Mouse (Mus musculus) hindbrain, embryonic 15.5 days (tissue): ENCODE results near the gene Mrpl43. TPM values are rescaled to one million over a fixed set of nuclear protein-coding genes. Genes with fewer than 3 reads are reported as not detected.
A peak's percentile ranks its signal among the peaks of the same experiment; 100 is the strongest.

ENCODE experiments used
- ATAC-seq: fragments of 200-750 bp; cut with Nextera tagmentation; 2 replicates; pipeline ENCODE4 v1.8.0; 2017; ENCODE audit warnings: low read depth, moderate number of reproducible peaks, moderate TSS enrichment; ENCODE audit not compliant: low FRiP score
- H3K27ac ChIP-seq: fragments of 300-500 bp; sonication (generic); replicated peaks from 2 replicates; pipeline ENCODE4 v1.5.1; 2015; ENCODE audit warnings: mild to moderate bottlenecking, inconsistent platforms
- H3K27me3 ChIP-seq: fragments of 300-500 bp; sonication (generic); 2 replicates; pipeline ENCODE4 v1.6.1; 2015; ENCODE audit warnings: control low read depth, inconsistent platforms
- H3K36me3 ChIP-seq: fragments of 300-500 bp; sonication (generic); 2 replicates; pipeline ENCODE4 v1.6.1; 2015; ENCODE audit warnings: control low read depth, inconsistent platforms
- H3K4me1 ChIP-seq: fragments of 300-500 bp; sonication (generic); replicated peaks from 2 replicates; pipeline ENCODE4 v1.6.1; 2015; ENCODE audit warnings: control low read depth, inconsistent platforms
- H3K4me2 ChIP-seq: fragments of 300-500 bp; sonication (generic); 2 replicates; pipeline ENCODE4 v1.6.1; 2015; ENCODE audit warnings: moderate library complexity, mild to moderate bottlenecking, inconsistent platforms
- H3K4me3 ChIP-seq: fragments of 300-500 bp; sonication (generic); 2 replicates; pipeline ENCODE4 v1.5.1; 2015; ENCODE audit warnings: mild to moderate bottlenecking, inconsistent platforms
- H3K9ac ChIP-seq: fragments of 300-500 bp; sonication (generic); 2 replicates; pipeline ENCODE4 v1.6.1; 2015; ENCODE audit warnings: inconsistent platforms
- H3K9me3 ChIP-seq: fragments of 300-500 bp; sonication (generic); 2 replicates; pipeline ENCODE4 v1.6.1; 2016; ENCODE audit warnings: control low read depth, inconsistent platforms
- WGBS: fragments of 180-500 bp; shearing (Covaris S2); methylation state at CpG from one replicate; pipeline ENCODE4 v1.1.7; 2015; 5-methylcytosine and 5-hydroxymethylcytosine counted together
- polyA plus RNA-seq: library from polyadenylated mRNA; unstranded; fragments of >200 nt; fragmentation: Nextera tagmentation; extraction: Ambion mirVana; gene quantifications from 2 replicates; pipeline ENCODE4 v1.2.1, GENCODE M21; 2015

Gene Mrpl43
- polyA plus RNA-seq, 1 experiment from 2014 or later = 94.7 TPM

DNA sequence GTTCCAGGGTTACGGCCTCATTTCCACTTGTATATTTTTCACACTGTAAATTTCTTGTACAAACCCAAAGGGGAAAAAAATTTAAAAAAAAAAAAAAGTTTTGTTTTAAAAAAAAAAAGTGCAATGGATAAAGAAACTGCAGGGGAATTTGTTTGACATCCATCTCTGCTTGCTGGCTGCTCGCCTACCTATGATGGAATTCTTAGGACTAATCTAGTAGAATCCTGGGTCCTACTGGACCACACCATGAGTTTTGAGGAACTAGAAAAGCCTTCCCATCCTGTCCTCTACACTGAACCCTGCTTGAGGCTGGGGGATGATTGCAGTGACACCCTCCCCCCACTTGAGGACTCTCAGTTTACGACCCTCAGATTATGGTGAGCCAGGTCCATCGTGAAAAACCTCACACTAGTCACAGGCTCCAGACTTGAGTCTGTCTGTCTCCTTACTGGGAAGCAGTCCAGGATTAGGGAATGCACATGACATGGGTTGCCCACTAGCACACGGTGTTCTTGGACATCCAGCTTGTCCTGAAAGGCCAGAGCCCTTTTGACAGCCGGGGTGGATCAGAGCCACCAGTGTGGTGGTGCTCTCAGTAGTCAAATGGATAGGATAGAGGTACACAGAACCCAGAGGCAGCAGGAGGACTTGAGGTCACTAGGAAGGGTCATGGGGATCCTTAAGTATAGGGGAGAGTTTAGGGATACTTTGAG is 20.9 kb upstream of the Mrpl43 start:
- no peaks in the 10 kb centered on the region for H3K27me3 ChIP-seq
- WGBS = 81% methylated on average over 6 of the region's 6 CpGs
- no peak for ATAC-seq
- H3K9ac ChIP-seq = no peak overlapping the region
- no peak overlapping the region for H3K27ac ChIP-seq
- H3K4me3 ChIP-seq = no peak overlapping the region
- H3K4me2 ChIP-seq = no peak overlapping the region
- H3K4me1 ChIP-seq = peaks cover 16% of the 10 kb centered on the region; the same call in 1 of the 2 replicates
- H3K36me3 ChIP-seq = peaks cover 28% of the 10 kb centered on the region
- no peaks in the 10 kb centered on the region for H3K9me3 ChIP-seq

DNA sequence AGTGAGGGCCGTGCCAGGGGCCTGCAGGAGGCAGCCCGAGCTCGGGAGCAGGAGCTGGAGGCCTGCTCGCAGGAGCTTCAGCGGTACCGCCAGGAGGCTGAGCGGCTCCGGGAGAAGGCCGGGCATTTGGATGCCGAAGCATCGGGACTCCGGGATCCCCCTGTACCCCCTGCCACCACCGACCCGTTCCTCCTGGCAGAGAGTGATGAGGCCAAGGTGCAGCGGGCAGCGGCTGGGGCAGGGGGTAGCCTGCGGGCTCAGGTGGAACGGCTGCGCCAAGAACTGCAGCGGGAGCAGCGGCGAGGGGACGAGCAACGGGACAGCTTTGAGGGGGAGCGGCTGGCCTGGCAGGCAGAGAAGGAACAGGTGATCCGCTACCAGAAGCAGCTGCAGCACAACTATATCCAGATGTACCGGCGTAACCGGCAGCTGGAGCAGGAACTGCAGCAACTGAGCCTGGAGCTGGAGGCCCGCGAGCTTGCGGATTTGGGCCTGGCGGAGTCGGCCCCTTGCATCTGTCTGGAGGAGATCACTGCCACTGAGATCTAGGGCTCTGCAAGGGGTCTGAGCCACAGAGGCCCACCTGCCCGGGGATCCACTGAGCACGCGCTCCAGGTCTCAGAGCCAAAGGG is 19.8 kb upstream of the Mrpl43 start:
- Histone ChIP-seq H3K27me3 (no peaks in the 10 kb centered on the region), H3K36me3 (peaks cover 28% of the 10 kb centered on the region), H3K9ac (no peak overlapping the region), H3K4me2 (no peak overlapping the region), H3K4me1 (peaks cover 15% of the 10 kb centered on the region), H3K27ac (no peak overlapping the region), H3K9me3 (no peaks in the 10 kb centered on the region), H3K4me3 (no peak overlapping the region)
- no peak for ATAC-seq
- WGBS = 94% methylated on average over 37 of the region's 37 CpGs

DNA sequence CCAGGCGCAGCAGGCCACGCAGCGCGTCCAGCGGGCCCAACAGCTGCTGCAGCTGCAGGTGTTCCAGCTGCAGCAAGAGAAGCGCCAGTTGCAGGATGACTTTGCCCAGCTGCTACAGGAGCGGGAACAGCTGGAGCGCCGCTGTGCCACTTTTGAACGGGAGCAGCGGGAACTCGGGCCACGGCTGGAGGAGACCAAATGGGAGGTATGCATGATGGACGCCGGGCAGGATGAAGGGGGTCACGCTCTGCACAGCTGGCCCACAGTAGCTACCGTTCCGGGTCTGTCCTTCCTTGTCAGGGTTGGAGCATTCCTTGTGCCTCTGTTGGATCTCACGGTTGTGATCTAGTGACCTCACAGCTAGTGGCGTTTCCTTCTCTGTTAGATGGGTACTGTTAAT is 18.5 kb upstream of the Mrpl43 start:
- Histone ChIP-seq H3K27ac (no peak overlapping the region), H3K27me3 (no peaks in the 10 kb centered on the region), H3K4me3 (no peak overlapping the region), H3K4me2 (no peak overlapping the region), H3K36me3 (peaks cover 28% of the 10 kb centered on the region), H3K9ac (no peak overlapping the region), H3K9me3 (no peaks in the 10 kb centered on the region), H3K4me1 (peaks cover 20% of the 10 kb centered on the region)
- 81% methylated on average over 20 of the region's 20 CpGs for WGBS
- no peak for ATAC-seq

DNA sequence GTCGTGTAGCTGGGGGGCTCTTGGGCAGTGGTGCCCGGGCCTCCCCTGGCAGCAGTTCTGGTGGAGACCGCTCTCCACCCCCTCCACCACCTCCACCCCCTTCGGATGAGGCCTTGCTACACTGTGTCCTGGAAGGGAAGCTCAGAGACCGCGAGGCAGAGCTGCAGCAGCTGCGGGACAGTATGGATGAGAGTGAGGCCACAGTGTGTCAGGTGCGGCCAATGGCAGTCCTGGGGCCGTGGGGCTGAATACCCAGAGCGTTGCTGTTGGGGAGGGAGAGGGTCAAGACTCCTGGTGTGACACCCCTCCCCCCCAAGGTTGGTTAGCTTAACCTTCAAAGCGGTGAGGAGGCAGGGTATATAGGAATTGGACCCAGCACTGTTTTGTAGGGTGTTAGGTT is 17.8 kb upstream of the Mrpl43 start:
- H3K4me2 ChIP-seq = no peak overlapping the region
- H3K4me1 ChIP-seq = peaks cover 24% of the 10 kb centered on the region
- H3K27me3 ChIP-seq = no peaks in the 10 kb centered on the region
- no peak overlapping the region for H3K4me3 ChIP-seq
- 85% methylated on average over 11 of the region's 11 CpGs for WGBS
- H3K27ac ChIP-seq = no peak overlapping the region
- H3K36me3 ChIP-seq = peaks cover 28% of the 10 kb centered on the region
- no peak for ATAC-seq
- no peaks in the 10 kb centered on the region for H3K9me3 ChIP-seq
- H3K9ac ChIP-seq = no peak overlapping the region

DNA sequence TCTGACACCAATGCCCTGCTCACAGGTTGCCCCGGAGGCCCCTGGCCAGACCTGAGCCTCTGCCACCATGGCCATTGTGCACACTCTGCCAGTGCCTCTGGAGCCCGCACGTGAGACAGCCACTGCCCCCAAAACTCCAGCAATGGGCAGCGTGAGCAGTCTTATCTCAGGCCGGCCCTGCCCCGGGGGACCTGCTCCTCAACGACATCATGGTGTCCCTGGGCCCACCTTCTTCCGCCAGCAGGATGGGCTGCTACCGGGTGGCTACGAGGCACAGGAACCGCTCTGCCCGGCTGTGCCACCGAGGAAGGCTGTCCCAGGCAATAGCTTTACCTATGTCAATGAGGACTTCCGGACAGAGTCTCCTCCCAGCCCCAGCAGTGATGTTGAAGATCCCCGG is 15.1 kb upstream of the Mrpl43 start:
- Histone ChIP-seq H3K27me3 (no peaks in the 10 kb centered on the region), H3K27ac (no peak overlapping the region), H3K9me3 (no peaks in the 10 kb centered on the region), H3K36me3 (peaks cover 15% of the 10 kb centered on the region), H3K4me2 (no peak overlapping the region), H3K4me3 (no peak overlapping the region), H3K4me1 (peaks cover 43% of the 10 kb centered on the region), H3K9ac (no peak overlapping the region)
- ATAC-seq = no peak
- WGBS = 85% methylated on average over 15 of the region's 15 CpGs

DNA sequence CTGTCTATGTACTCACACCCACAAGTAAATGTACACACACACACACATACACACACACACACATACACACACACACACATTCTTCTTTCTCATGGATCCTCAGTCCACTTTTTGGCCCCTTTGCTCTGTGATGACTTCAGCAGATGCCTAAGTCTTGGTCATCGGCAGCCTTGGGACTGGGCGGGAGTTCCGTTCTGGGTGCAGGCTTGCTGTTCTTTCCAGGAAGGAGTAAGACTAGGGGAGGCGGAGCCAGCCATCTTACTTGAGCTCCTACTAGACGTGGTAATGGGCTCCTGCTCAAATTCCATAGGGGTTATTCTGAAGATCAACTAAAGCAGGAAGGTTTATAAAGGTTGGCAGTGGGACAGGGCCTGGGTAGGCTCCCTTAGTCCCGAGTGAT is 14.1 kb upstream of the Mrpl43 start:
- H3K4me2 ChIP-seq = 0 out of 2 replicates have a peak overlapping the region, but pooled peaks have one; percentile 4
- H3K4me1 ChIP-seq = peaks cover 53% of the 10 kb centered on the region
- no peak overlapping the region for H3K9ac ChIP-seq
- H3K4me3 ChIP-seq = no peak overlapping the region
- no peaks in the 10 kb centered on the region for H3K9me3 ChIP-seq
- 74% methylated on average over 6 of the region's 6 CpGs for WGBS
- no peak for ATAC-seq
- H3K27ac ChIP-seq = no peak overlapping the region
- peaks cover 5% of the 10 kb centered on the region for H3K36me3 ChIP-seq
- no peaks in the 10 kb centered on the region for H3K27me3 ChIP-seq

DNA sequence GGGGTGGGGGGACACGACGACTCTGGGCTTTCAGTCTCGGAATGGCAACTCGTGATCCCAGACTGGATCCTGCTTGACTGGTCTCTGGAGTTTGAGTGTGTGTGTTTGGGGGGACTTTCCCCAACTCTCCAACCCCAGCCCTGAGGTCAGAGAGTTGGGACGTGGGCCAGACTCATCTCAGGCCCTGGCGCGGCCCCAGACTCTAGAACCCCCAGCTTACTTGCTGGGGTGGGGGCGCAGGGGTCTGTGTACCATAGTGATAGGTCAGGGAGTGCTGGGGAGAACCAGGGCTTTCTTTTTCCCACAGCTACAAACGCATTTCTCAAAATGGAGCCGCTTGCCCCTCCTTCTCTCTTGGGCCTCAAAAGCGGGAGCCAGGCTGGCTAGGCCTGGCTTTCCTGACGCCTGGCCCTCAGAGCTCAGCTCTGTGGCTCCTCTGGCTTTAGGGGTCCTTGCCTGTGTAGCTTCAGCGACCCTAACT is 12.1 kb upstream of the Mrpl43 start:
- H3K4me3 ChIP-seq = peak overlapping the region; percentile 70
- no peaks in the 10 kb centered on the region for H3K27me3 ChIP-seq
- ATAC-seq = peak; percentile 13; the same call in 1 of the 2 replicates
- peaks cover 64% of the 10 kb centered on the region for H3K4me1 ChIP-seq
- H3K36me3 ChIP-seq = no peaks in the 10 kb centered on the region
- H3K9me3 ChIP-seq = no peaks in the 10 kb centered on the region
- peak overlapping the region; percentile 71 for H3K9ac ChIP-seq
- H3K27ac ChIP-seq = peak overlapping the region; percentile 95
- 0% methylated on average over 13 of the region's 13 CpGs for WGBS
- peak overlapping the region; percentile 86 for H3K4me2 ChIP-seq

DNA sequence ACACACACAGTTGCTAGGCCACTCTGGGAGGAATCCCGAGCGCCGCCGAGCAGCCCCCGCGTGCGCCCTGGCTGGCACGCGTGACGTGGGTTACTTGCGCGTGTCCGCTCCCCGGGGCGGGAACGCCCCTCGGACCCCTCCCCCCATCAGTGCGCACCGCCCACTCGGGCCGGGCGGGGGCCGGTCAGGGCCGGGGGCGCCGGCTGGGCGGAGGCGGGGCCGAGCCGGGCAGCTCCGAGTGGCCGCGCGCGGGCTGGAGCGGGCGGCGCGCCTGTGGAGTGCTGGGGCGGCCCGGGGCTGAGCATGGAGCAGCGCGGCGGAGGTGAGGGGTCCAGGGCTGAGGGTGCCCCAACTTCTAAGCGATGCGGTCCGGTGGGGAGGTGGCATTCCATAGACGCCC is 11.7 kb upstream of the Mrpl43 start:
- H3K27me3 ChIP-seq = no peaks in the 10 kb centered on the region
- ATAC-seq = peak; percentile 70

DNA sequence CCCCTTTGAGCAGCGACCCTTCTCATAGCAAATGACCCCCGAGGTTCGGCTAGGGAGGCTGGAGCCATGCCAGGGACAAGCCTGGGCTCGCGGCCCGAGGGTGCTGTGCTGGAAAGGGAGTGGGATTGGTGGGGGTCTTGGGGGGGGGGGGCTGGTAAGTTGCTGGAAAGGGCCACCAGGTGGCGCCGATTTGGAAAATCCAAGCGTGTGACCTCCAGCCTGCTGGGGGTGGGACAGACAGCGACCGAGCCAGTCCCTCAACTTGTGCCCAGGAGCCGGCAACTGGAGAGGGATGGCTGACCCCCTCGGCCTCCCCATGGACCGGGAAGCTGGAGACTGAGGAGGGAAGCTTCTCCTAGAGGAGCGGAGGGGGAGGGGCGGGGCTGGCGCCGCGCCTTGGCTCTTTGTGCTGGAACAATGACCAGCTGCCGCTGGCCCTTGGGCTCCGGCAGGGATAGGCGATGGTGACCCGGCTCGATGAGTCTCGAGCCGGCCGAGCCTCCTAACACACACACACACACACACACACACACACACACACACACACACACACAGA is 11.1 kb upstream of the Mrpl43 start:
- peak overlapping the region; percentile 86 for H3K4me2 ChIP-seq
- H3K9me3 ChIP-seq = no peaks in the 10 kb centered on the region
- peak; percentile 72 for ATAC-seq
- H3K9ac ChIP-seq = peak overlapping the region; percentile 71
- H3K27me3 ChIP-seq = no peaks in the 10 kb centered on the region
- H3K4me1 ChIP-seq = peaks cover 69% of the 10 kb centered on the region
- WGBS = 0% methylated on average over 18 of the region's 27 CpGs
- H3K4me3 ChIP-seq = peak overlapping the region; percentile 70
- H3K27ac ChIP-seq = peak overlapping the region; percentile 95
- no peaks in the 10 kb centered on the region for H3K36me3 ChIP-seq

More for the DNA sequence above, 11.7 kb upstream of the Mrpl43 start:
- Histone ChIP-seq H3K9me3 (no peaks in the 10 kb centered on the region), H3K36me3 (no peaks in the 10 kb centered on the region), H3K4me2 (peak overlapping the region; percentile 86), H3K4me3 (peak overlapping the region; percentile 70), H3K27ac (peak overlapping the region; percentile 95), H3K4me1 (peaks cover 65% of the 10 kb centered on the region), H3K9ac (peak overlapping the region; percentile 71)
- WGBS = under 1% methylated on average over 46 of the region's 48 CpGs

DNA sequence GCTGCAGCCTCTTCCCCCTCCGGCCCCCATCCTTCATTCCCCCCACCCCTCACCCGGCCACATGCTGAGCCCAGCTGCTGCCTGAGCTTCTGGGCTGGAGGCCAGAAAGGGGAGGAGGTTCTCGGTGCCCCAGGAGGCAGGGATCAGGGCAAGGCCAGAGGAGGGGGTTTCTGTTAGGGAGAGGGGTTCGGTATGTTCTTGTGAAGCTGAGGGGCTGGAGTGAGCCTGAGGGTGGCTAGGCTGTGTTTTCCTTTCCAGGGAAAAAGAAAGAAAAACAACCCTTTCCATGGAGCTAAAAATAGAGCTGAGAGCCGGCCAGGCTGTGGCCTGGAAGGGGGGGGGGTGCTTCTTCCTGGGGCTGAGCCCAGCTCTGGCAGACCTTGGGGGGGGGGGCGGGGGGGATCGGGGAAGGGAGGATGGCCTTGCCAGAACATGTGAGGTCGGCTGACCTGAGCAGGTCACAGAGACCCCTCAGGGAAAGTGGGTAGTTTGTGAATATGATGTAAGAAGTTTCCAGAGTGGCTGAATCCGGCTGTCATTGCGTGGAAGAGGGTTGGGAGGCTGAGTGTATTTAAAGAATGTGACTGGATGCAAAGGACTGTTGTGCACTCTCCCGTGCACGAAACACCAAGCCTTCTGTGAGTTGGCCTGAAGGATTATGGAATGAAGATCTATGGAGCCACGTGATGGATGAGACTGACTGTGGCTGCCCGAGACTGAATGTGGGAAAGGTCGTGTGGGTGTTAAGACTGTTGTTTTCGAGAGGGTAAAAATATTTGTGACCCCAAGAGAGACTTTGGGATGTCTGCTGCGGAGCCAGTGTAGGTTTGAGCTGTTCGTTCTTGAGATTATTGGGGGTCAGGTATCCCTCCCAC is 10.3 kb upstream of the Mrpl43 start:
- Histone ChIP-seq H3K27me3 (no peaks in the 10 kb centered on the region), H3K9ac (peak overlapping the region; percentile 71; the same call in 1 of the 2 replicates), H3K4me2 (peak overlapping the region; percentile 86), H3K27ac (peak overlapping the region; percentile 95), H3K36me3 (no peaks in the 10 kb centered on the region), H3K4me3 (peak overlapping the region; percentile 70), H3K4me1 (peaks cover 69% of the 10 kb centered on the region), H3K9me3 (no peaks in the 10 kb centered on the region)
- ATAC-seq = peak; percentile 35; the same call in 1 of the 2 replicates
- WGBS = 2% methylated on average over 18 of the region's 18 CpGs

DNA sequence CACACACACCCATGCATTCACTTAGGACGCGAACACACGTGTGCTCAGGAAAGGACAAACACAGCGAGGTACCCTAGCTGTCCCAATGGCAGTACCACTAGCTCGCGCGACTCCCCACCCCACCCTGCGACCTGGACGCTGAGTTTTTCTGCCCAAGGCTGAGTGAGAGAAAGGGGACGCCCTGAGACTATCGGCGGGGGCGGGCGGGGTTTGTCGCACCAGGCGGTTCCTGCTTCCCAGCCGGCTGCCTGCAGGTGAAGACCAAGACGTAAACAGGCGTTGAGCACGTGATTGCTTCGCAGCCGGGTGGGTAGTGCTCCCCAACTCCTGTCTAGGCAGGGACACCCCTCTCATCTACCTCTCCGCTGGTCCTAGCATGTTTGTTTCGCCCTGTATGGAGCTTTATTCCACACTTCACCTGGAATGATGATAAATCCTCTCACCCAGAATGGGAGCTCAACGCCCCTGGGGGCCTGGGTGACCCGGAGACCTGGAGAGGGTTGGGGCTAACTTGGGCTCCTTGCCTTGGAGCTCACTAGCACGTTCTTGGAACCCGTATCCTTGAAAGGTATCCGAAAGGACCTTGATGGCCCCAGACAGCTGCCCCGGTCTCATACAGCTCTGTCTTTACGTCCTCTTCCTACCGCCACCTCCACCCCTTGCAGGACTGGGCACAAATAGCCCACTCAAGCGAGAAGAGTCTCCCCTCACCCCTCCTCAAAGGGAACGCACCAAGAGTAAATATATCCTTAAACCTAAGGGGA is 9.5 kb upstream of the Mrpl43 start:
- no peaks in the 10 kb centered on the region for H3K9me3 ChIP-seq
- 2% methylated on average over 34 of the region's 34 CpGs for WGBS

More for the DNA sequence above, 9.5 kb upstream of the Mrpl43 start:
- H3K4me1 ChIP-seq = peaks cover 60% of the 10 kb centered on the region
- H3K36me3 ChIP-seq = peaks cover 4% of the 10 kb centered on the region; the same call in 1 of the 2 replicates
- no peaks in the 10 kb centered on the region for H3K27me3 ChIP-seq
- peak overlapping the region; percentile 21 for H3K9ac ChIP-seq
- ATAC-seq = 0 out of 2 replicates have a peak, but pooled peaks have one; percentile 9
- peak overlapping the region; percentile 70 for H3K4me3 ChIP-seq
- H3K4me2 ChIP-seq = peak overlapping the region; percentile 86
- H3K27ac ChIP-seq = peak overlapping the region; percentile 95
